Mouse (Mus musculus) G1E (cell line): ENCODE results near the gene Rcan2.

Experiments used
- CTCF ChIP-seq: IDR thresholded peaks from 2 replicates; pipeline ENCODE4 v1.5.1; 2012; ENCODE audit warnings: low read depth, low read length, inconsistent platforms, mixed read lengths
- GATA1 ChIP-seq: IDR thresholded peaks from 2 replicates; pipeline ENCODE4 v1.6.1; 2012; ENCODE audit warnings: borderline replicate concordance, low read length, inconsistent platforms, mixed read lengths
- GATA2 ChIP-seq: IDR thresholded peaks from 2 replicates; pipeline ENCODE4 v1.6.1; 2012; ENCODE audit warnings: low read depth, low read length, inconsistent platforms, borderline replicate concordance
- POLR2AphosphoS5 ChIP-seq: IDR thresholded peaks from 2 replicates; pipeline ENCODE4 v1.6.1; 2012; ENCODE audit warnings: low read depth, low read length, inconsistent platforms; ENCODE audit not compliant: insufficient replicate concordance
- TAL1 ChIP-seq: conservative IDR thresholded peaks from 2 replicates; pipeline ENCODE4 v1.6.1; 2012; ENCODE audit warnings: low read depth, low read length, inconsistent platforms, mixed read lengths

- no peak for TF ChIP-seq CTCF
- no peak for TF ChIP-seq POLR2AphosphoS5
- TF ChIP-seq GATA1 = no peak
- TF ChIP-seq TAL1 = no peak
- TF ChIP-seq GATA2 = no peak
Measured at GRCm38 (mm10) chr17:43856081-43856480, 54.9 kb downstream of the Rcan2 start.
